Mouse (Mus musculus): ENCODE data around the gene Aass. TPM values are rescaled to one million over a fixed set of nuclear protein-coding genes. Genes with fewer than 3 reads are reported as not detected.
"Not testable (repeated sequence)": the region's sequence is repeated elsewhere in the genome, so short reads cannot be mapped to it uniquely, and the experiment has no call there.

Gene Aass
- not detected in 2 replicates for total RNA-seq (2017)

DNA sequence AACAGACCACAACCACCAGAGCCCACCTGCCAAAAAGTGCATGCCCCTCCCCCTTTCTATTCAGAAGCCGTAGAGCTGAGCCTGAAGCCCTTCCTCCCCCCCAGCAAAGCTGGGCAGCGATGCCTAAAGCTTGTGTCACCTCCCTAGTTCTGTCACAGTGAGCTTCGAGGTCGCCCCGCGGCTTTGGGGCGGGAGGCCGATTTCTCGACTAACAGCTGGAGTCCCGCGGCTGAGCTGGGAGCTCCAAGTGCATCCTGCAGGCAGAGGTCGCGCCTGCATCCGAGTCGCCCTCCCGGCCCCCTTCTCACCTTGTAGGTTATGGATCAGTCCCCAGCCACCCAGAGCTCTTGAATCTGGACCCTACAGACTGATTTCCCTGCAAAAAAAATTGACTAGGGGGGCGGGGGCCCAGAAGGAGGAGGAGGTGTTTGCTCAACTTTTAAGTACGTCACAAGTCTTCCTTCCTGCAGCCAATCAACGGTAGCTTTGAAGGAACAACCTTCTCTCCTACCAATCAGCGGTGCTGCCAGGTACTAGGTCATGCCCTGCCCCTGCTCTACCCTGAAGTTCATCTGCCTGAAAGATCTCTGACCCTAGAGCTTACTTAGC lies at the start of gene Aass:
Gene Aass, minus strand, starts transcription at position 414 of the 609 bp plus-strand sequence.
- peak; percentile 62 to 83 for ATAC-seq (replicated peaks in 1 of 2; ENCODE audit: insufficient read depth in 1 of 2, low FRiP score in 2 of 2, low TSS enrichment in 1 of 2, low read depth in 1 of 2, poor library complexity in 2 of 2, severe bottlenecking in 2 of 2)

DNA sequence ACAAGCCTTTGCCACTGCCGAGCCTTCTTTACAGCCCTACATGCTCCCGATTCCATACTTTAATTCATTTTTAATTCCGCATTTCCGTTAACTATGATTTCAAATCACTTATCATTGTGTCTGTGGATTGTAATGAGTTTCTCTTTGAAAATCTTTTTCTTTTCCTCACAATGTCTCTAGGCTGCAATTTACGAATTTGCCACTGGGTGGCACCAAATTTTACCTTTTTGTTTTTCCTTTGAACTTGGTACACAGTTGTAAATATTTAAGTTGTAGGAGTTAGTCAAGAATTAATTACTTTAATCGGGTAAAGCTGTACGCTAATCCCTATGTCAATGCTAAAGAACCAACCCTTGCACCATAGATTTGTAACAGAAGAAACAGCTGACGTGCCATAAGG lies 47.3 kb upstream of the Aass start:
- peak in 1 of 2 experiments; percentile 22; a peak in 1 of 4 replicates for ATAC-seq (replicated peaks in 1 of 2; ENCODE audit: insufficient read depth in 1 of 2, low FRiP score in 2 of 2, low TSS enrichment in 1 of 2, low read depth in 1 of 2, poor library complexity in 2 of 2, severe bottlenecking in 2 of 2)

DNA sequence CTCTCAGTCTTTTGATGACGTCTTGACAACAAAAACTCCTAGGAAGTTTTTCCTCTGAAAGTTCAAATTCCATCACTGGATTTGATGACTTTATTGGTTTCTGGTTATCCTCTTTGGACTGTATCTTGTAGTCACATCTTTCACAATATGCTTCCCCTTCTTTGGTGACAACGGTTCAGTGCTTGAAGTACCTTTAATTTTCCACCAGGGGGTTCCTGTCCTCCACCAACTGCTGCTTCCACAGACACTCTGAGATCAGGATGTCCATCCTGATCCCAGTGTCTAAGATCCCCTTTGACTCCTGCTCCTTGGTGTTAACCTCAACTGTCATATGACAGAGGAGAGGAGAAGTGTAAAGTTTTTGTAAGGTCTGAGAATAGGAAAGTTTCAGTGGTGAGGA lies 31.0 kb upstream of the Aass start:
- ATAC-seq (replicated peaks in 1 of 2; ENCODE audit: insufficient read depth in 1 of 2, low FRiP score in 2 of 2, low TSS enrichment in 1 of 2, low read depth in 1 of 2, poor library complexity in 2 of 2, severe bottlenecking in 2 of 2) = peak; percentile 68 to 73; a peak in 3 of 4 replicates

DNA sequence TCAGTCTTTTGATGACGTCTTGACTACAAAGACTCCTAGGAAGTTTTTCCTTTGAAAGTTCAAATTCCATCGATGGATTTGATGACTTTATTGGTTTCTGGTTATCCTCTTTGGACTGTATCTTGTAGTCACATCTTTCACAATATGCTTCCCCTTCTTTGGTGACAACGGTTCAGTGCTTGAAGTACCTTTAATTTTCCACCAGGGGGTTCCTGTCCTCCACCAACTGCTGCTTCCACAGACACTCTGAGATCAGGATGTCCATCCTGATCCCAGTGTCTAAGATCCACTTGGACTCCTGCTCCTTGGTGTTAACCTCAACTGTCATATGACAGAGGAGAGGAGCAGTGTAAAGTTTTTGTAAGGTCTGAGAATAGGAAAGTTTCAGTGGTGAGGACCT lies 23.6 kb upstream of the Aass start:
- peak; percentile 53 to 59; a peak in 3 of 4 replicates for ATAC-seq (replicated peaks in 1 of 2; ENCODE audit: insufficient read depth in 1 of 2, low FRiP score in 2 of 2, low TSS enrichment in 1 of 2, low read depth in 1 of 2, poor library complexity in 2 of 2, severe bottlenecking in 2 of 2)

DNA sequence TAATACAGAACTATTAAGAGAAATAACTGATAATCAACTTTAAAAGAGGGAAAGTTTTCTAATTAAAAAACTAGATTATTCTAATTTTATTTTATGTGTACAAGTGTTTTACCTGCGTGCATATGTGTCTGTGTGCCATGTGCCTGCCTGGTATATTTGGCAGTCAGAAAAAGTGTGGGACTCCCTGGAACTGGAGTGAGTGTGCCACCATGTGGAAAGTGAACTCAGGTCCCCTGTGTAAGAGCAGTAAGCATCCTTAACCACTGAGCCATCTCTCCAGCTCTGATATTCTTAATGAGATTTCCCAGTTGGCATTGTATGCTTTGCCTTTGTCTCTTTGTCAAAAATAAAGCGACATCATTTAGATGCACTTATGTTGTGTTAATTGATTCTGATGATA lies 20.3 kb upstream of the Aass start:
- no peak for ATAC-seq (replicated peaks in 1 of 2; ENCODE audit: insufficient read depth in 1 of 2, low FRiP score in 2 of 2, low TSS enrichment in 1 of 2, low read depth in 1 of 2, poor library complexity in 2 of 2, severe bottlenecking in 2 of 2)

DNA sequence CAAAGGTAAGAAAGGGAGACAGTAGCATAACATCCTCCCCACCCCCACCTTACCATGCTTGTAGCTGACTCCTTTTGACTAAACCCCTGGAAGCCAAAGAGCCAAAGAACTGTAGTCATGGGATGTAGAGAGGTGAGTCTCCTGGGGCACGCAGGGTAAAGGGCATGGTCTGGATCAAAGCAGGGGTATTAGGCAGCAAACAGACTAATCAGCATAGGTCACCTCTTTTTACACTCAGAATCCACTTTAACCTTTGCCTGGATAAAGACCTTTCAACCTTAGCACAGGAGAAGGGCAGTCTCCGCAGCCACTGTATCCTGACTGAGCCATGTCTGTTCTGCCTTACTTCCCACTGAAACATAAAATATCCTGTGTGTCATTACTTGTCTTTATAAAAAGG lies 14.4 kb upstream of the Aass start:
- no peak for ATAC-seq (replicated peaks in 1 of 2; ENCODE audit: insufficient read depth in 1 of 2, low FRiP score in 2 of 2, low TSS enrichment in 1 of 2, low read depth in 1 of 2, poor library complexity in 2 of 2, severe bottlenecking in 2 of 2)

DNA sequence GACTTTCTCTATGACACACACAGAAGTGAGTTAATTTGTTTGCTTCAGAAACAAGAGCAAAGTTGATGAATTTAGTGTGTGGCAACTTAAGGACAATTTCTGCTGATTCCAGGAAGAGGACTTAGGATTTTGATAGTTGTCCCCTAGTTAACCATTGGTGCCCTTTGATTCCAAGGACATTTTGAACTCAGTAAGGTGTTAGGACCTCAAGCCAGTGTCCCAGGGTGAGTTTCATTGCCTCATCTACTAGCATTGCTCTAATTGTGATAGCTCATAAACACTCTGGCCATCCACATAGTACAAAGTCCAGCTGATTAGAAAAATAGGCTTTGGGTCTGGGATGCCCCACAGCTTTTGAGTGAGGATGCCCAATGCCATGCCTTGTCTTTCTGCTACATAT lies 11.2 kb upstream of the Aass start:
- ATAC-seq (replicated peaks in 1 of 2; ENCODE audit: insufficient read depth in 1 of 2, low FRiP score in 2 of 2, low TSS enrichment in 1 of 2, low read depth in 1 of 2, poor library complexity in 2 of 2, severe bottlenecking in 2 of 2) = no peak

DNA sequence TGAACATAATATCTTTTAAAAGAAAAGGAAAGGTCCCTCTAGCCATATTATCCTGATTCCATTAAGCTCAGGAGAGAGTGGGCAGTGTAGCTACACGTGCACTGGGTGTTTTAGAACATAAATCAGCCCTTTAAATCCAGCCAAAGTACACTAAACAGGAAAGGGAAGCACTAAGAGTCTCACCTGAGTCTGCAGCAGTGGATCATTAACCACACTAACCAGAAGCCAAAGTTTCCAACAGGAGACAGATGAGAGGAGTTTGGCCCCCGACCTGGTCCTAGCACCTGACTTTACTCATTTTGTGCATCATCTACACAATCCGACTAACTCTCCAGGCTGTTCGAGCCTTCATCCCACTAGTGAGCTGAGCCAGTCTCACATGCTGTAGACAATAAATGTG lies 1.8 kb downstream of the Aass start:
- ATAC-seq (replicated peaks in 1 of 2; ENCODE audit: insufficient read depth in 1 of 2, low FRiP score in 2 of 2, low TSS enrichment in 1 of 2, low read depth in 1 of 2, poor library complexity in 2 of 2, severe bottlenecking in 2 of 2) = no peak

DNA sequence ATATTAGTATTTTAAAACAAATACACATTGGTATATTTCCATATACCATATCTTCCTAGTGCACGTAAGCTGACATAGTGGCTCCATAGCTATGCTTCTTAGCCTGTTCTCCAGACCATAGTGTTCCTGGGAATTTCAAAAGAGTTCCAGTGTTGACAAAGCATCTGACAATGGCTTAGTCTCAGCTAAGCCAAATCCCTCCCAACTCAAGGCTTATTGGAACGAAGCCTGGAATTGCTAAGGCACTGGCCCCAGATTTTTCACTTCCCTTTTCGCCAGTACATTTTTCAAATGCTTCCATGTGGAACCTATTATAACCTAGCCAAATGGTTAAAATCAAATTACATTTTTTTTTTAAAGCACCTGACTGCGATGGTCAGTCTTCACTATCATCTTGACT lies 3.6 kb downstream of the Aass start:
- ATAC-seq (replicated peaks in 1 of 2; ENCODE audit: insufficient read depth in 1 of 2, low FRiP score in 2 of 2, low TSS enrichment in 1 of 2, low read depth in 1 of 2, poor library complexity in 2 of 2, severe bottlenecking in 2 of 2) = no peak

DNA sequence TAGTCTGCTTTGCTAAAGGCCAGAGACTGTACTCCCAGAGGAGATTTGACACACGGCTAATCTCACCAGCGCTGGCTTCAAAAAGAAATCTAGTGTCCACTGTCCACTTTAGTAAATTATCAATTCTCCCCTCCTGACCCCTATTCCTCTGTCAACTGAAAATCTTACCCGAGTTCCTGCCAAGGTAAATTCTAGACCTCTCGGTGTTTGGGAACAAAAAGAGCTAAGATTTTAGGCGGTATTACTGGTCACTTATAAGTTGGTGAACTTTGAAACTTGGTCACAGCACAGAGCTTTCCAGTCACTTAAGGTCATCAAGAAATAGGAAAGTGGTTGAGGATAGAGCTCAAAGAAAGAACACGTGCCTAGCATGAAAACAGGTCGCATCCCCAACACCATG lies 6.1 kb downstream of the Aass start:
- ATAC-seq (replicated peaks in 1 of 2; ENCODE audit: insufficient read depth in 1 of 2, low FRiP score in 2 of 2, low TSS enrichment in 1 of 2, low read depth in 1 of 2, poor library complexity in 2 of 2, severe bottlenecking in 2 of 2) = no peak

DNA sequence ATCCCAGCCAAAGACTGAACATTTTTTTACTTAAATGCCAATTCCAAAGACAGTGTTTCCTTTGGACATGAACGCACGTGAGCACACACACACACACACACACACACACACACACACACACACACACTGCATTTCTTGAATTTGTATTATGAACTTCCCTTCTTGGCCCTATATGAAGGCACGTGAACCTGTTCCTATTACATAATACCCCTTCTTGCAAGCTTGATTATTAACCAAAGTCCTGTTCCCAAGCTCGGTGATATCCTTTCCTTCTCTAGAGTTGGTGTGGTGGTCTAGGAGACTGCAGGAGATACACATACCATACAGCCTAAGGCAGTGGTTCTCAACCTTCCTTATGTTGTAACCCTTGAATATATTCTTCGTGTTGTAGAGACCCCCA lies 7.0 kb downstream of the Aass start:
- ATAC-seq (replicated peaks in 1 of 2; ENCODE audit: insufficient read depth in 1 of 2, low FRiP score in 2 of 2, low TSS enrichment in 1 of 2, low read depth in 1 of 2, poor library complexity in 2 of 2, severe bottlenecking in 2 of 2) = no peak

DNA sequence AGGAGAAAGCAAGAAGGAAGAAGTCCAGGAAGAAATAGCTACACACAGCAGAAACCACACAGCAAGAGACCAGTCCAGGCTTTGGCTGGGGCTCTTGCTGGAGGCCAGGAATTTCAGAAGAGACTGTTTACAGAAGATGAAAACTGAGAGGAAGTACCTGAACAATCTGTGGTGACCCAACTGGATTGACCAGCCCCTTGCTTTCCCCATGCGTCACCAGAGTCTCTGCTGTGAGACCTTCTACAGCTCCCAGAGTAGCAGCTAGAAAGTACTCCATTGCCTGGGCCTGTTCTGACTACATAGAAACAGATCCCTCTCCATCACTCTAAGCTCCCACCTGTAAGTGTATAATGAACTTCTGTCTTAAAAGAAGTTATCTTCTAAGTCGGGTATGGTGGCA lies 8.0 kb downstream of the Aass start:
- no peak for ATAC-seq (replicated peaks in 1 of 2; ENCODE audit: insufficient read depth in 1 of 2, low FRiP score in 2 of 2, low TSS enrichment in 1 of 2, low read depth in 1 of 2, poor library complexity in 2 of 2, severe bottlenecking in 2 of 2)

DNA sequence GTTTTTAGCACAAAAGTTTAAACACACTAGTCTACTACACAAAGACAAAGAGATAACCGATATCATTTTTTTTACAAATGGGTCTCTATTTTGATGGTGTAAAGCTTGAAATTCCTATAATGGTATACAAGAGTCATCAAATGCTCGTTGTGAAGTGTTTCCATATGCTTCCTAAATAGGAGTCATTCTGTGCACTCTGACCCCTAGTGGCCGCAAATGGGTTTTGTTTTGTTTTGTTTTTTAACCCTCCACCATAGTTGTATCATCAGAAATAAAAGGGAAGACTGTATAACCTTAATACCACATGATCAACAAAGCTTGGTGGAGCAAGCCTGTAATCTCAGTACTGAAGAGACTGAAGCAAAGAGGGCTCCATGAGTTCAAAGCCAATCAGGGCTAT lies 9.9 kb downstream of the Aass start:
- 0 out of 4 replicates have a peak, but pooled peaks of 1 of the 2 experiments have one; percentile 32 for ATAC-seq (replicated peaks in 1 of 2; ENCODE audit: insufficient read depth in 1 of 2, low FRiP score in 2 of 2, low TSS enrichment in 1 of 2, low read depth in 1 of 2, poor library complexity in 2 of 2, severe bottlenecking in 2 of 2)

DNA sequence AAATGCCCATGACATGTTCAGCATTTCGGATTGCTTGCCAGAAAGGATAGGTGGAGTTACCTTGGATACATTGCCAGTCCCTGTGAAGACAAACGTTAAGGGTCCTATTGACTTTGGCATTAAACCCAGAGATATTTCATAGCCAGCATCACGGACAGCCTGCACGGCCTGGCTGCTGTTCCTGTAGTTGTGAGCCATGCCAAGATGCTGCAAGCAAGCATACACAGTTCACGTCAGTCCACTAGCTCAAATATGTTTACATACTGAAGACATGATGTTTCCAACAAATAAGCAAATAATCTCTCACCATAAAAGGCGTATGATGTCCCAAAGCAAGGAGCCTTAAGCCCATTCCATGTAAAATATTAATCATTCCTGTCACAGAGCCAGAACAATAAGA lies 18.0 kb downstream of the Aass start:
- ATAC-seq (replicated peaks in 1 of 2; ENCODE audit: insufficient read depth in 1 of 2, low FRiP score in 2 of 2, low TSS enrichment in 1 of 2, low read depth in 1 of 2, poor library complexity in 2 of 2, severe bottlenecking in 2 of 2) = no peak

DNA sequence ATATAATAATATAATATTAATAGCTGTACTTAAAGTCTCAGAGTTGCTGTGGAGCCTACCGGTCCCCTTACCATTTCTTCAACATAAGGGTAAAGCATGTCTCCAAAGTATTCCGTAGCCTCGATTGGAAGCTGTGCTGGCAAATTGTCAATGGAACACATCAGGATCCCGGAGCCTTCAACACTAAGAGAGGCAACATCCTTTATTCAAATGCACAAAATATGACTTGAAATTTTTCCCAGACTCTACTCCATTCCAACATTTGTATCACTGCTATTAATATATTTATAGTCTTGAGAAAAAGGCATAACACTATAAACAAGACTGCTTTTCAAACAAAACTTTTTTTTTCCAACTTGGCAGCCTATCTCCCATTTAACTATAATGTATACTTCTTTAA lies 25.7 kb downstream of the Aass start:
- no peak for ATAC-seq (replicated peaks in 1 of 2; ENCODE audit: insufficient read depth in 1 of 2, low FRiP score in 2 of 2, low TSS enrichment in 1 of 2, low read depth in 1 of 2, poor library complexity in 2 of 2, severe bottlenecking in 2 of 2)

DNA sequence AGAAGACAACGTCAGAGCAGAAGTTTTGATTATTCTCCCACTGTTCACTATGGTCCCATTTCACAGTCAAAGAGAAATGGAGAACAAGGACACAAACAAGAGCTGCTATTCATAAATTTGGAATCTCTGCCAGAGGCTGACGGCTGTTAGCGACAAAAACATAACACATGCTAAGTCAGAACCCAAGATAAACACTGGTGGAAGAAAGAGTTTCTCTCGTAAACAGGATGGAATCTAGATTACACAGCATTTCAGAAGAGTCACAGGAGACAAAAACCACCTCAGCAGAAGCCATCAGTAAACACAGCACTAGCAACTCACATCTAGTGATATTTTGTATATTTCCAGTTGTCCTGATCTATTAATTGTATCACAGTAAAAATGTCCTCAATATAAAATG lies 26.4 kb downstream of the Aass start:
- no peak for ATAC-seq (replicated peaks in 1 of 2; ENCODE audit: insufficient read depth in 1 of 2, low FRiP score in 2 of 2, low TSS enrichment in 1 of 2, low read depth in 1 of 2, poor library complexity in 2 of 2, severe bottlenecking in 2 of 2)

DNA sequence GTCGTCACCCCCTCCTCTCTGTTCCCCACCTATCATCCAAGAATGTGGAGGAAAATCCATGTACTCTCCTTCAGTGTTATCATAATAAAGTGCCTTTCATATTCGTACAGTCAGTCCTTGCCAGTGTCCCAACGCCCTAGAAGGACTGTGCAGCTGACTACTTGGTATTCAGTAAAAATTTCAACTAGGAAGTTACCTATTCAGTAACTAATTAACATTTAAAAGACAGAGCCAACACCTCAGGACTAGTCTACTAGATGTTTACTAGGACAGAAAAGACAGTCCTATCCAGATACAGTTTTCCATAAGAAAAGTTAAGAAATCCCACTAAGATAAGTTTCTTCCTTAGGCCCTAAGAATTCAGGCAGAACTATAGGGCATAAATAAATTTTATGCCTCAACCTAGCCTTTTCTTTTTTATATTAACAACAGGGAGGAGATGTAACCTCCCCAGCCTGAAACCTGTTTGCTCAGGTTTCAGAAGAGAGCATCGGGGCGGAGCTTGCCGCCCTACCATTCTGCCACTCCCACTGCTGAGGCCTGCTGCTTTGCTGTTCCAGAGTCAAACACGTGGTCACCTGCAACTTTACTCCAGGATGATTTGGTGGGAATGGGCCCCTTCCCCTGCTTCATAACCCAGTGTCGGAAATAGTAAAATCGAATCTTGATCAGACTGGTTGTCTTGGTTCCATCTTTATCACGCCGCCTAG lies 42.3 kb downstream of the Aass start:
- ATAC-seq (replicated peaks in 1 of 2; ENCODE audit: insufficient read depth in 1 of 2, low FRiP score in 2 of 2, low TSS enrichment in 1 of 2, low read depth in 1 of 2, poor library complexity in 2 of 2, severe bottlenecking in 2 of 2) = not testable (repeated sequence)

DNA sequence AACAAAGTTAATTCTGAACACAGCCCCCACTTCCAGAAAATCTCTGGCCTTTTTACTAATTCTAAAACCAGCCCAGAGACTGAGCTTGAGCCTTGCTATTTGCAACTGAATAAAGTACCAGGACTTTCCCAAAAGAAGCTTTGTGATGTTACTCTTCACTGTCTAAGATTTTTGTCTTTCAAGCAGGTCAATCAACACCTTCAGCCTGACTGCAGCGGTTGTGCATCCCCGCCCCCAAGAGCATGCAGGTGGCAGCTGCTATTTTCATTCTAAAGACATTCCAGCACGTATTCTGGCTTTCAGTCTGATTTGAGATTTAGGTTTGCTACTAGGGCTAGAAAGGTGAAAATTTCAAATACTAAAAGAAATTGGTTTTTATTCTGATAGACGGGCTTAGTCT lies 43.5 kb downstream of the Aass start:
- ATAC-seq (replicated peaks in 1 of 2; ENCODE audit: insufficient read depth in 1 of 2, low FRiP score in 2 of 2, low TSS enrichment in 1 of 2, low read depth in 1 of 2, poor library complexity in 2 of 2, severe bottlenecking in 2 of 2) = not testable (repeated sequence)
